Mouse (Mus musculus) Muller cell, postnatal 12 days (primary cell): ENCODE measurements around the gene Eri3.

Source experiments
- DNase-seq: peaks from one replicate; pipeline ENCODE4 v3.0.0-alpha.2; 2015; ENCODE audit errors: inconsistent ontology term

Eri3 gene

GRCm38 (mm10) chr4:117658582-117659444 lies 108.6 kb downstream of the Eri3 start:
- DNase-seq, result no peak

- no peak for DNase-seq
These were observed 109.8 kb downstream of the Eri3 start for GRCm38 (mm10) chr4:117660001-117660400.

GRCm38 (mm10) chr4:117664411-117665137 lies 114.4 kb downstream of the Eri3 start:
- DNase-seq, result no peak

- peak; percentile 98 for DNase-seq
These were observed 115.4 kb downstream of the Eri3 start for GRCm38 (mm10) chr4:117665531-117665930.

GRCm38 (mm10) chr4:117666054-117666453 lies 115.9 kb downstream of the Eri3 start:
- no peak for DNase-seq

- DNase-seq, result no peak
These were observed 119.7 kb downstream of the Eri3 start for GRCm38 (mm10) chr4:117669874-117670273.

- DNase-seq, result no peak
These were observed 121.9 kb downstream of the Eri3 start for GRCm38 (mm10) chr4:117672042-117672441.

GRCm38 (mm10) chr4:117673901-117674300 lies 123.7 kb downstream of the Eri3 start:
- no peak for DNase-seq

- peak; percentile 47 for DNase-seq
These were observed 126.7 kb downstream of the Eri3 start for GRCm38 (mm10) chr4:117676903-117677302.

GRCm38 (mm10) chr4:117680963-117681362 lies 130.8 kb downstream of the Eri3 start:
- DNase-seq, result no peak

GRCm38 (mm10) chr4:117681931-117682461 lies 131.8 kb downstream of the Eri3 start, which contains the start of gene Dmap1:
Gene Dmap1, minus strand, starts transcription at chr4:117682273.
- DNase-seq, result peak; percentile 81

GRCm38 (mm10) chr4:117682463-117682862 lies 132.3 kb downstream of the Eri3 start:
- DNase-seq, result no peak

GRCm38 (mm10) chr4:117683048-117683768 lies 133.0 kb downstream of the Eri3 start:
- DNase-seq, result no peak

- DNase-seq, result no peak
These were observed 136.2 kb downstream of the Eri3 start for GRCm38 (mm10) chr4:117686354-117686753.

GRCm38 (mm10) chr4:117705361-117705760 lies 155.2 kb downstream of the Eri3 start:
- peak; percentile 17 for DNase-seq

- DNase-seq, result no peak
These were observed 158.8 kb downstream of the Eri3 start for GRCm38 (mm10) chr4:117708780-117709550.

GRCm38 (mm10) chr4:117712314-117712713 lies 162.1 kb downstream of the Eri3 start:
- DNase-seq, result no peak

GRCm38 (mm10) chr4:117713303-117714098 lies 163.3 kb downstream of the Eri3 start:
- no peak for DNase-seq
